Mouse (Mus musculus) hindbrain, embryonic 14.5 days (tissue): ENCODE data around the gene Edem2. TPM values are rescaled to one million over a fixed set of nuclear protein-coding genes. Genes with fewer than 3 reads are reported as not detected.
A peak's percentile ranks its signal among the peaks of the same experiment; 100 is the strongest.

ENCODE experiments used
- ATAC-seq: fragments of 200-750 bp; cut with Nextera tagmentation; 2 replicates; pipeline ENCODE4 v1.8.0; 2017; ENCODE audit warnings: moderate number of reproducible peaks, mild to moderate bottlenecking, moderate TSS enrichment, moderate library complexity; ENCODE audit not compliant: low FRiP score
- DNase-seq: peaks from one replicate; pipeline ENCODE4 v3.0.0-alpha.2; 2015; ENCODE audit warnings: low spot score
- H3K27ac ChIP-seq: fragments of 300-500 bp; sonication (generic); 2 replicates; pipeline ENCODE4 v1.5.1; 2014; ENCODE audit warnings: mild to moderate bottlenecking, moderate library complexity
- H3K27me3 ChIP-seq: fragments of 300-500 bp; sonication (generic); 2 replicates; pipeline ENCODE4 v1.6.1; 2014; ENCODE audit warnings: mild to moderate bottlenecking, low read length, mixed read lengths; ENCODE audit not compliant: control insufficient read depth, insufficient read depth
- H3K36me3 ChIP-seq: fragments of 300-500 bp; sonication (generic); replicated peaks from 2 replicates; pipeline ENCODE4 v1.6.1; 2014; ENCODE audit not compliant: control insufficient read depth, insufficient read depth
- H3K4me1 ChIP-seq: fragments of 300-500 bp; sonication (generic); replicated peaks from 2 replicates; pipeline ENCODE4 v1.6.1; 2014; ENCODE audit warnings: antibody characterized with exemption, low read length, mixed read lengths; ENCODE audit not compliant: control insufficient read depth, insufficient read depth
- H3K4me2 ChIP-seq: fragments of 300-500 bp; sonication (generic); replicated peaks from 2 replicates; pipeline ENCODE4 v1.6.1; 2014; ENCODE audit warnings: mild to moderate bottlenecking, moderate library complexity
- H3K4me3 ChIP-seq: fragments of 300-500 bp; sonication (generic); replicated peaks from 2 replicates; pipeline ENCODE4 v1.5.1; 2014; ENCODE audit warnings: mild to moderate bottlenecking, low read length
- H3K9ac ChIP-seq: fragments of 300-500 bp; sonication (generic); 2 replicates; pipeline ENCODE4 v1.6.1; 2014
- H3K9me3 ChIP-seq: fragments of 300-500 bp; sonication (generic); 2 replicates; pipeline ENCODE4 v1.6.1; 2016; ENCODE audit warnings: low read length; ENCODE audit not compliant: control insufficient read depth
- WGBS: fragments of 180-500 bp; shearing (Covaris S2); extraction: QIAGEN DNeasy Blood & Tissue Kit; methylation state at CpG from one replicate; pipeline ENCODE4 v1.1.7; 2014; 5-methylcytosine and 5-hydroxymethylcytosine counted together
- polyA plus RNA-seq: library from polyadenylated mRNA; unstranded; fragments of >200 nt; fragmentation: Nextera tagmentation; extraction: Ambion mirVana; gene quantifications from 2 replicates; pipeline ENCODE4 v1.2.1, GENCODE M21; 2014

The Edem2 gene
- polyA plus RNA-seq, 1 experiment from 2014 or later, result 34.2 TPM

DNA sequence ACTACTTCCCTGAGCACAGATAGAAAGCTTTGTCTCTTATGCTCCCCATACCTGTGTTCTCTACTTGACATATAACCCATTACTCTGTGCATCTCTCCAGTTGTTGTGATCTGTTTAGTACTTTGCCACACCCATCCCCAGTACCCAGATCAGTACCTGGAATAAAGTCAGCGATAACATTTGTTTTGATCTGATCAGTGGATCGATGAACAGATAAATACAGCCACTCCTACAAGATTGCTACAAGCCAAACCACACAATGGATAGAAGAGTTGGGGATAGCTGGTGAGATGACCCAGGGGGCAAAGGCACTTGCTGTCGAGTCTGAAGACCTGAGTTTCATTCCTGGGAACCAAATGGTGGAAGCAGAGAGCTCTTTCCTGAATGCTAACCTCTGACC lies 34.0 kb downstream of the Edem2 start:
- no peak for ATAC-seq
- Histone ChIP-seq H3K4me3 (no peak overlapping the region), H3K4me2 (no peak overlapping the region), H3K36me3 (no peaks in the 10 kb centered on the region), H3K27me3 (no peaks in the 10 kb centered on the region), H3K9ac (no peak overlapping the region), H3K9me3 (no peaks in the 10 kb centered on the region), H3K4me1 (peaks cover 10% of the 10 kb centered on the region), H3K27ac (no peak overlapping the region)
- 65% methylated on average over 3 of the region's 3 CpGs for WGBS
- no peak for DNase-seq

DNA sequence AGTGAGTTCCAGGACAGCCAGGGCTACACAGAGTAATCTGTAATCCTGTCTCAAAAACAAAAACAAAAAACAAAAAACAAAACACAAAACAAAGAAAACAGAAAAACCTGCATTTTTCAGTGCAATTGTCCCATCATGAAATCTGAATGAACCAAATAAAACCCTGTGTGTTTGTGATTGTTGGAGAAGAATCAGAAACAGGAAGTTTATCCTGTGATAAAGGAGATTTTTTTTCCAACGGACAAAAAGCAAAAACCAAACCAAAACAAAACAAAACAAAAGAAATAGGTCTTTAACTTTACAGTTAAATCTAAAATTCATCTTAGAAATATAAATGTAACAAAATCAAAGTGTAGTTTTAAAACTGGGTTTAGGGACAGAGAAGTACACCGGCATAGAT lies 34.7 kb downstream of the Edem2 start:
- Histone ChIP-seq H3K4me3 (no peak overlapping the region), H3K27ac (no peak overlapping the region), H3K4me1 (peaks cover 15% of the 10 kb centered on the region), H3K27me3 (no peaks in the 10 kb centered on the region), H3K9me3 (no peaks in the 10 kb centered on the region), H3K4me2 (no peak overlapping the region), H3K9ac (no peak overlapping the region), H3K36me3 (no peaks in the 10 kb centered on the region)
- no peak for DNase-seq
- 82% methylated on average over 2 of the region's 2 CpGs for WGBS
- ATAC-seq, result no peak

DNA sequence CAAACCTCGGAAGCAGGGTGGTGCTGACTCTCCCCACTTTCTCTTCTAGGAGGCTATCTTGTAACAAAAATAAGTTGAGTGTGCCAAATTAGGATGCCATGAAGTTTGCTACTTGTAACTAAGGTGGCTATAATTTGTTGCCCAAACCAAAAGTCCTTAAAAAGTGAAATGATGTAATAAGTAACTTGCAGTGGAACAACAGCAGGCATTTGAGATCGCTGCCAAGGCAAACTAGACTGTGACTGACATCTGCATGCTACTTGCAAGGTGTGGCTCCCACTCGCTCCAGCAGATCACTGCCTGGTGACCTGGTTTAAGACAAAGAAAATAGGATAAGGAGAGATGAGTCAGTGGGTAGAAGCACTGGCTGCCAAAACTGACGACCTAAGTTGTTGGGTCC lies 36.1 kb downstream of the Edem2 start:
- no peak overlapping the region for H3K27ac ChIP-seq
- no peak overlapping the region for H3K9ac ChIP-seq
- H3K27me3 ChIP-seq, result no peaks in the 10 kb centered on the region
- H3K4me3 ChIP-seq, result no peak overlapping the region
- WGBS, result 88% methylated on average over 4 of the region's 4 CpGs
- no peak overlapping the region for H3K4me2 ChIP-seq
- H3K36me3 ChIP-seq, result no peaks in the 10 kb centered on the region
- DNase-seq (no peak), ATAC-seq (no peak)
- no peaks in the 10 kb centered on the region for H3K9me3 ChIP-seq
- H3K4me1 ChIP-seq, result peaks cover 19% of the 10 kb centered on the region

DNA sequence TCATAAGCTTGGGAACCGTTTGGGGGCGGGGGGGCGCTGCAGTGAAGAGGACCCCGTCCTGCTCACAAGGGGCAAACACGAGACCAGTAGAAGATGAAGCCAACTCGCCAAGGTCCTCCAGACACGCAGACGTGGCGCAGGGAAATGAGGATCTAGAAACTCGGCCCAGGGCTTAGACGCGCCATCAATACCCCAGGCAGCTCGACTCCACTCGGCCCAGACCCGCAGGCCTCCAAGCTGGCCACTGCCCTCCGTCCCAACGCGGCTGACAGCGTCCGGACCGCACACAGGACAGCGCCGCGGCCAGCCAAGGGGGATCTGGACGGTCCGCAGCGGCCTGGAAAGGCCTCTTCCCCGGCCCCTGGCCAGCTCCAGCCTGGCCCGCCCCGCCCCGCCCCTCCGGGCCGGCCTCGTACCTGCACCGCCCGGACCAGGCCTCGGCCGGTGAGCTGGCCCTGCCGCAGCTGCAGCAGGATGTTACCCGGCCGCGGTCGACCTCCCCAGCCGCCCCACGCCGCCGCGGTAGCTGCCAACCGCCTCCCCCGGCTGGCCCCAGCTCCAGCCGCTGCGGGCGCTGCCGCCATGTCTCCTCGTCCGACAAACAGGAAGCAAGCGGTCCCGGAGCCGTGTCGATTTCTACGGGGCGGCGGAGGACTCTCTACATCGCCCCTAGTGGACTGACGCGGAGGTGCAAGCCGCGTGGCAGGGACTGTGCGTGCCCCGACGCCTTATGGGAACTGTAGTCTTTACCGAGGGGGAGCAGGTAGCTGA lies 37.4 kb downstream of the Edem2 start, which contains the start of gene Trpc4ap:
TSS of gene Trpc4ap (minus strand) at position 662 of the 771 bp plus-strand sequence.
- DNase-seq (peak; percentile 99), ATAC-seq (peak; percentile 96)
- Histone ChIP-seq H3K27ac (peak within 1 kb of the TSS; percentile 90), H3K9ac (peak within 1 kb of the TSS; percentile 91), H3K4me1 (peaks cover 19% of the 10 kb centered on the region), H3K9me3 (no peaks in the 10 kb centered on the region), H3K36me3 (peaks cover 6% of the 10 kb centered on the region; the same call in 1 of the 2 replicates), H3K4me3 (peak within 1 kb of the TSS; percentile 97), H3K4me2 (peak within 1 kb of the TSS; percentile 89), H3K27me3 (no peaks in the 10 kb centered on the region)
- WGBS, result under 1% methylated on average over 53 of the region's 72 CpGs

DNA sequence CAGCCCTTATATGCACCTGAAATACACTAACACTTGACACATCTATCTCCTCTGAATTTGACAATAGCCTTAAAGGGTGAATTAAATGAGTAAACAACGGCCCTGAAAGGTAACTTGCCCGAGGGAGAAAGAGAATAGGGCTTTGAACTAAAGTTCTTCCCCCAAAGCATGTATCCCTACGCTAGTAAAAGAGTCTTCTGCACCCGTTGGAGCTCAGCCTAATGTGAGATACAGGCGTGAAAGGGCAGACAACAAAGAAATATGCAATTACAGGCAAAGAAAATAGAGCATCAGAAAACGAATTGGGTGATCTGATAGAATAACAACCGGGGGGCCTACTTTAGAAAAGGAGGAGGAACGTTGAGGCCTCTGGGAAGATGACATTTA lies 37.9 kb downstream of the Edem2 start:
- no peaks in the 10 kb centered on the region for H3K27me3 ChIP-seq
- peak overlapping the region; percentile 90 for H3K27ac ChIP-seq
- peak overlapping the region; percentile 97 for H3K4me3 ChIP-seq
- H3K4me2 ChIP-seq, result peak overlapping the region; percentile 89
- DNase-seq (peak; percentile 33), ATAC-seq (no peak)
- peaks cover 8% of the 10 kb centered on the region for H3K36me3 ChIP-seq
- 4% methylated on average over 8 of the region's 8 CpGs for WGBS
- no peaks in the 10 kb centered on the region for H3K9me3 ChIP-seq
- H3K4me1 ChIP-seq, result peaks cover 19% of the 10 kb centered on the region
- H3K9ac ChIP-seq, result peak overlapping the region; percentile 91

DNA sequence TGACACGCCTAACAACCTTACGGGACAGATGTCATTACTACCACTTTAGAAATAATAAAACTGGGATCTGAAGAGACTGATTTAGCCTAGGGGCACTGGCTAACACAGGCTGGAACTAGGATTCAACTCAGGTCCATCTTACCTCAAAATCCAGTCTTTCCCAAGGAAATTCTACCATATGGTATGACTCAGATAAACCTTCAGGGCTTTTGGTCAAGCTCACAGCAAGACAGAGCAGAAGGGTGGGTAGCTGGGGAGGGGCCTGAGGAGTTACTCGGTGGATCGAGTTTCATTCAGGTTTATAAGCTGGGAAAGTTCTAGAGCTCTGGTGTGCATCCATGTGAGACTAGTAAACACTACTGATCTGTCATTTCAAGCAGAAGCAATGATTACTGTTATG lies 40.1 kb downstream of the Edem2 start:
- no peak overlapping the region for H3K4me2 ChIP-seq
- ATAC-seq (no peak), DNase-seq (no peak)
- WGBS, result 88% methylated on average over 4 of the region's 4 CpGs
- no peak overlapping the region for H3K27ac ChIP-seq
- H3K9ac ChIP-seq, result no peak overlapping the region
- H3K4me1 ChIP-seq, result peaks cover 19% of the 10 kb centered on the region
- no peaks in the 10 kb centered on the region for H3K9me3 ChIP-seq
- H3K36me3 ChIP-seq, result peaks cover 11% of the 10 kb centered on the region
- H3K4me3 ChIP-seq, result no peak overlapping the region
- no peaks in the 10 kb centered on the region for H3K27me3 ChIP-seq

DNA sequence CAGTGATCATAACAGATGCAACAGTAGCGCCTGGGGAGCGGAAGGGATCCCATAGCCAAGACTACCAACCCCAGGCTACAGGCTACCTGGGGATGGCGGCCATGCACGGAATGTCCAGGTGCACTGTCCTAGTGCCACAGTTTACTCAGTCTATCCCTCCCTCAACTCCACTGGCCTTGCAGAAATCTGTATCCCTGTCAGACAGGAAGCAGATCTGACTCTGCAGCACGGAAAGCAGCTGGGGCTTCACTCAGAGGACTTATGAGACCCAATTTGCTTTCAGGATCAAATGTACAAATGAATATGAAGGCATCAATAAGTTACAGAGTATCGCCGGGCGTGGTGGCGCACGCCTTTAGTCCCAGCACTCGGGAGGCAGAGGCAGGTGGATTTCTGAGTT lies 41.5 kb downstream of the Edem2 start:
- no peak overlapping the region for H3K4me3 ChIP-seq
- 97% methylated on average over 11 of the region's 11 CpGs for WGBS
- peaks cover 19% of the 10 kb centered on the region for H3K4me1 ChIP-seq
- ATAC-seq (no peak), DNase-seq (no peak)
- peaks cover 11% of the 10 kb centered on the region for H3K36me3 ChIP-seq
- no peak overlapping the region for H3K9ac ChIP-seq
- no peak overlapping the region for H3K27ac ChIP-seq
- no peaks in the 10 kb centered on the region for H3K9me3 ChIP-seq
- H3K4me2 ChIP-seq, result no peak overlapping the region
- H3K27me3 ChIP-seq, result no peaks in the 10 kb centered on the region

DNA sequence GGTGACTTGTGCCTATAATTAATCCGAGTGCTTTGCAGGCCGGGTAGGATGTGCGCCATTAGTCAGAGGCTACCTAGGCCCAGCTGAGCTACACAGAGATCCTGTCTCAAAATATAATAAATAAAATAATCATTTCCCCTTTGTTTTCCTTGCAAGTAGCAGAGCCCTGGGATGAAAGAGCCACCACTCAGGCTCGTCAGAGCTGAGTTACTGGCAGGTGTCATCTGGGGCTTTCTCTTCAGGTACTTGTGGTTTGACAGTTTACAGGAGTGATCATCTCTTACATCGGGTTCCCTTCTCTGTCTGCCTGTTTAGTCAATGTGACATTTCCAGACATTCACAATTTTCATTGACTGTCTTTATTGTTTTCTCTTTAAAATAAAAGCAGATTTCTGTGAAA lies 42.7 kb downstream of the Edem2 start:
- WGBS, result 80% methylated on average over 5 of the region's 5 CpGs
- no peak overlapping the region for H3K4me2 ChIP-seq
- H3K9ac ChIP-seq, result no peak overlapping the region
- H3K4me1 ChIP-seq, result peaks cover 19% of the 10 kb centered on the region
- H3K36me3 ChIP-seq, result peaks cover 11% of the 10 kb centered on the region
- no peaks in the 10 kb centered on the region for H3K9me3 ChIP-seq
- H3K27me3 ChIP-seq, result no peaks in the 10 kb centered on the region
- no peak for ATAC-seq
- H3K27ac ChIP-seq, result no peak overlapping the region
- H3K4me3 ChIP-seq, result no peak overlapping the region
- no peak for DNase-seq

DNA sequence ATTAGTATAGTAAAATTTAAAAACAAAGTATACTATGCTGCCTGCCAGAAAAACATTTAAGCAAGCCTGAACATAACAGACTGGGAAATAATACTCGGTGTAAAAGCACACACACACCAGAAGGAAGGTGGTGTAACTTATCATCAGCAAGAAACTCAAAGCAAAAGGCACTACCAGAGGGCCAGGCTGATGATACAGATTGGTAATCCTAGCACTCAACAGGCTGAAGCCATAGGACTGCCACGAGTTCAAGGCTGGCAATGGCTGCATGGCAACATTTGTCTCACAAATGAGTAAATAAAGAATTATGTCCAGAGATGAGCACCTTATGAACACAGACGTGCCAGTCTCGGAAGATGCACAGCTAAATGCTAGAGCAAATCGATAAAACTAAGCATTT lies 45.5 kb downstream of the Edem2 start:
- Histone ChIP-seq H3K4me1 (peaks cover under 1% of the 10 kb centered on the region; the same call in 1 of the 2 replicates), H3K4me2 (no peak overlapping the region), H3K4me3 (no peak overlapping the region), H3K36me3 (peaks cover 11% of the 10 kb centered on the region), H3K9ac (no peak overlapping the region), H3K27ac (no peak overlapping the region), H3K27me3 (no peaks in the 10 kb centered on the region), H3K9me3 (no peaks in the 10 kb centered on the region)
- DNase-seq, result no peak
- ATAC-seq, result no peak
- WGBS, result 95% methylated on average over 5 of the region's 5 CpGs
